Mouse (Mus musculus) liver, adult 2 months (tissue): Measurements from ENCODE around the gene Hist1h2bg. TPM values are rescaled to one million over a fixed set of nuclear protein-coding genes. Genes with fewer than 3 reads are reported as not detected.
A peak's percentile ranks its signal among the peaks of the same experiment; 100 is the strongest.
"Not testable (repeated sequence)": the region's sequence is repeated elsewhere in the genome, so short reads cannot be mapped to it uniquely, and the experiment has no call there.

ENCODE experiments used
- DNase-seq: peaks from one replicate; pipeline ENCODE4 v3.0.0-alpha.2; 2011; ENCODE audit warnings: low read depth, low spot score; ENCODE audit errors: extremely low read depth
- H3K27ac ChIP-seq: fragments of 200-500 bp; replicated peaks from 2 replicates; pipeline ENCODE4 v1.5.1; 2012; ENCODE audit warnings: low read depth, mild to moderate bottlenecking, control low read depth, inconsistent platforms, low read length; ENCODE audit not compliant: insufficient read depth
- H3K27me3 ChIP-seq: fragments of 200-500 bp; 2 replicates; pipeline ENCODE4 v1.6.1; 2012; ENCODE audit warnings: mild to moderate bottlenecking, moderate library complexity, low read length, inconsistent platforms; ENCODE audit not compliant: control insufficient read depth, insufficient read depth
- H3K36me3 ChIP-seq: fragments of 200-500 bp; 2 replicates; pipeline ENCODE4 v1.6.1; 2012; ENCODE audit warnings: low read length, inconsistent platforms; ENCODE audit not compliant: control insufficient read depth, insufficient read depth
- H3K4me1 ChIP-seq: fragments of 200-500 bp; 2 replicates; pipeline ENCODE4 v1.6.1; 2011; ENCODE audit warnings: low read length; ENCODE audit not compliant: control insufficient read depth, insufficient read depth
- H3K4me3 ChIP-seq: fragments of 200-500 bp; 2 replicates; pipeline ENCODE4 v1.5.1; 2011; ENCODE audit warnings: low read depth, mild to moderate bottlenecking, control low read depth, low read length, moderate library complexity; ENCODE audit not compliant: insufficient read depth
- H3K79me2 ChIP-seq: fragments of 200-500 bp; 2 replicates; pipeline ENCODE4 v1.6.1; 2012; ENCODE audit warnings: inconsistent platforms, mild to moderate bottlenecking, low read length, moderate library complexity; ENCODE audit not compliant: control insufficient read depth, insufficient read depth
- H3K9ac ChIP-seq: fragments of 200-500 bp; 2 replicates; pipeline ENCODE4 v1.6.1; 2012; ENCODE audit warnings: low read depth, mild to moderate bottlenecking, control low read depth, inconsistent platforms, low read length
- CTCF ChIP-seq: fragments of 200-500 bp; IDR thresholded peaks from 2 replicates; pipeline ENCODE4 v1.5.1; 2011; ENCODE audit warnings: low read depth, low read length, control low read depth
- POLR2A ChIP-seq: fragments of 200-500 bp; IDR thresholded peaks from 2 replicates; pipeline ENCODE4 v1.6.1; 2011; ENCODE audit warnings: low read length, control low read depth; ENCODE audit not compliant: insufficient read depth; ENCODE audit errors: extremely low read depth
- WGBS: fragments of 180-500 bp; shearing (Covaris S2); methylation state at CpG from one replicate; pipeline ENCODE4 v1.1.7; 2018; 5-methylcytosine and 5-hydroxymethylcytosine counted together
- polyA plus RNA-seq: library from polyadenylated mRNA; depleted of rRNA; stranded (reverse); fragments of >200 nt; gene quantifications from 2 replicates; pipeline ENCODE4 v1.2.3, GENCODE M21; 2012
- total RNA-seq: library from RNA; depleted of rRNA; stranded (reverse); fragments of >200 nt; gene quantifications from 2 replicates; pipeline ENCODE4 v1.2.3, GENCODE M21; 2014

Gene Hist1h2bg
- total and polyA plus RNA-seq, 2 experiments: 4.4 to 37.2 TPM

DNA sequence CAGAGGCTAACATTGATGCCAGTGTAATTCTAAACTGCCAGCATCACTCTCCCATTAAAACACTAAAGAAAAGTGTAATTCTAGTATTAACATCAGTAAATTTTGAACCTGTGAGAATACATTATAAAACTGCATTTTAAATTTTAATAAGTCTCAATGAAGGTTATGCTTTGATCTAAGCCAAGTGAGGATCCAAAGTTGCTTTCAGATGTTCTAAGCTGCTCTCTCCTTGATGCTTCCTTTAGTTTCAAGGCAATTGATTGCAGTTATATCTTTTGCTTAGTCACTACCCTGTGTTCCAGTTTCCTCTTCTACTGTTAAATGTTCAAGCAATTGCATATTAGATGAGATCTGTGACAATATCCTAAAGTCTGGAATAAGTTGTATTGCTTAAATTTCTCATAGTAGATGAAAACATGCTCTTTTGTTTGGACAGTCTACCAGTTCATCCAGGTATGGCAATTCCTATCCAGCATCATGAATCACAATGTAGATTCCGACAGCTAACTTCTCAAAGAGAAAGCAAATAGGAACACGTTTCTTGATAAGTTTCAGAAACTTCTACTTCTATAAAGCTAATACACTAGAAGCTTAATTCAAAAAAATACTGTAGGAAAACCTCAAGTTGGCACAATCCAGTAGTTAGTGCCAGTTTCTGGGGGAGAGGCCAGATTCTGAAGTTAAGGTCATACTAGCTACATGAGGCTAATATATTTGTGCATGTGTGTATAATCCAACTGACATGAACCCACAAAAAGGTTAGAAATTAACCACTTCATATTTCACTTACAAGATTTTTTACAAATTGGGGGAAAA, 1.2 kb downstream of the Hist1h2bg start:
- H3K4me3 ChIP-seq: no peak overlapping the region; the same call in 1 of the 2 replicates
- 47% methylated on average over 2 of the region's 2 CpGs for WGBS

DNA sequence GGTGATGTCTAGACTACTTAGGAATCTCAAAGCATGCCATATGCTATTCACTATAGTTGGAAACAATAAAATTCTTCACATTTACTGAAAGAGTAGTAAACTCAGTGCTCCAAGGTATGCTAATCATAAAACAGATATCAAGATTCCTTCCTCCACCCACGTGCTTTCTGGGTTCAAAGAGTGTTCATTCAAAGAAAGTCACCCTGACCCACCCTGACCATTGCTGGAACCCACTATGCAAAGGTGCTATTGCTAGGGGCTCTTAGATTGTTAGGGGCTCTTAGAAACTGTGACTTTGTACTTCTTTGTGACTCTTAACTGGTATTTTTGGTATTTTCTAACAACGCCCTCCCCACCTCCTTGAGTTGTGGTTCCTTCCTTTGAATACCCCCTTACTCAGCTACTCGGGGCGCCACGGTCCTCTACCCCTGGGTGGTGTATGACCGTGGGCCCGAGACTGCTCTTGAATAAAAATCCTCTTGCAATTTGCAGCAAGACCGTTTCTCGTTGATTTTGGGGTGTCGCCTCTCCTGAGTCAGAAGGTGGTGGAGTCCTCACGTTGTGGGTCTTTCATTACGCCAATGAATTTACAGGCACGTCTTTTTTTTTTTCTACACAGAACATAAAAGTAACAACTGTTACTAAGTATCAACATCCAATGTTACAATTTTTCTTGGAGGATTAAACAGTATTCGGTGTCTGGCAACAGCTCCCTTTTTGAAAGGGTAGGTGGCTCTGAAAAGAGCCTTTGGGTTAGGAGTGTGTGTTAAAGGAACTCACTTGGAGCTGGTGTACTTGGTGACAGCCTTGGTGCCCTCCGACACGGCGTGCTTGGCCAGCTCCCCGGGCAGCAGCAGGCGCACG, 2.1 kb downstream of the Hist1h2bg start:
- not testable (repeated sequence) for H3K36me3 ChIP-seq, DNase-seq, H3K27ac ChIP-seq, H3K79me2 ChIP-seq, H3K27me3 ChIP-seq
- Histone ChIP-seq H3K4me1 (peaks cover 15% of the 10 kb centered on the region; the same call in 1 of the 2 replicates), H3K9ac (peak overlapping the region; percentile 51; the same call in 1 of the 2 replicates), H3K4me3 (peak overlapping the region; percentile 59; the same call in 1 of the 2 replicates)
- WGBS: 24% methylated on average over 20 of the region's 20 CpGs

More for the DNA sequence above, 1.2 kb downstream of the Hist1h2bg start:
- Histone ChIP-seq H3K36me3 (no peaks in the 10 kb centered on the region), H3K27me3 (no peaks in the 10 kb centered on the region), H3K4me1 (peaks cover 15% of the 10 kb centered on the region; the same call in 1 of the 2 replicates), H3K79me2 (no peaks in the 10 kb centered on the region), H3K9ac (no peak overlapping the region), H3K27ac (no peak overlapping the region)
- DNase-seq: no peak
- TF ChIP-seq POLR2A: no peak

DNA sequence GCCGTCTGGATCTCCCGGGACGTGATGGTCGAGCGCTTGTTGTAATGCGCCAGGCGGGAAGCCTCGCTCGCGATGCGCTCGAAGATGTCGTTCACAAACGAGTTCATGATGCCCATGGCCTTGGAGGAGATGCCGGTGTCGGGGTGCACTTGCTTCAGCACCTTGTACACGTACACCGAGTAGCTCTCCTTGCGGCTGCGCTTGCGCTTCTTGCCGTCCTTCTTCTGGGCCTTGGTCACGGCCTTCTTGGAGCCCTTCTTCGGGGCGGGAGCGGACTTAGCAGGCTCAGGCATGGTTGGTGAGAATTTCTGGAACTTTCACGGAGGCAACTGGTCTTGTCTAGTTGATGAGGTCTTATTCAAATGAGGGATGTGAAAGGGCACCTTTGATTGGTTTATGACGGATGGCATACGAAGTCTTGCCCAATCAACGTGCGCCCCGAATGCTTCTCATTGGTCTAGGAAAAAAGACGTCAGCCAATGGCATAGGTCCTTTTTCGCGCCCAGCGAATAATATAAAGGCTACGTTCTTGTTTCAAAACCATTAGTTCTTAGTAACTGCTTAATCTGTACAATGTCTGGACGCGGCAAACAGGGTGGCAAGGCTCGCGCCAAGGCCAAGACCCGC, 2.8 kb downstream of the Hist1h2bg start, which contains the start of the genes Hist1h2bf and Hist1h2ad:
Gene Hist1h2bf, minus strand, starts transcription at position 299 of the 627 bp plus-strand sequence.
Gene Hist1h2ad, plus strand, starts transcription at position 484 of the 627 bp plus-strand sequence.
- not testable (repeated sequence) for H3K79me2 ChIP-seq, H3K36me3 ChIP-seq, H3K27me3 ChIP-seq
- H3K4me3 ChIP-seq: peak within 1 kb of the TSS; percentile 59; the same call in 1 of the 2 replicates
- DNase-seq: peak; percentile 92
- H3K4me1 ChIP-seq: peaks cover 15% of the 10 kb centered on the region; the same call in 1 of the 2 replicates
- H3K27ac ChIP-seq: peak within 1 kb of the TSS; percentile 41
- WGBS: 4% methylated on average over 42 of the region's 42 CpGs
- peak within 1 kb of the TSS; percentile 55; the same call in 1 of the 2 replicates for H3K9ac ChIP-seq

DNA sequence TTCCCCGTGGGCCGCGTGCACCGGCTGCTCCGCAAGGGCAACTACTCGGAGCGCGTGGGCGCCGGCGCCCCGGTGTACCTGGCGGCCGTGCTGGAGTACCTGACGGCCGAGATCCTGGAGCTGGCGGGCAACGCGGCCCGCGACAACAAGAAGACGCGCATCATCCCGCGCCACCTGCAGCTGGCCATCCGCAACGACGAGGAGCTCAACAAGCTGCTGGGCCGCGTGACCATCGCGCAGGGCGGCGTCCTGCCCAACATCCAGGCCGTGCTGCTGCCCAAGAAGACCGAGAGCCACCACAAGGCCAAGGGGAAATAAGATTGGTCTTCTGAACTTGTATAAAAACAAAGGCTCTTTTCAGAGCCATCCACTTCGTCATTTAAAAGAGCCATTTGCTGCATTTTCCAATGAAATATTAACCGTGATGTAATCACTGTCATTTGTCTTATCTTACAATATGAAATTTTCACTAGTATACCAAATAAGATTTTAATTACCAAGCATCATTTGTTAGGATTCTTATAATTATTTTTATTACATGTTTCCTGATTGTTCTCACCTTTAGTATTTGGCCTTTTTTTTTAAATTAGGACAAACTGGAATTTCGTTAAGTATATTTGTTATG, 3.5 kb downstream of the Hist1h2bg start:
- H3K27me3 ChIP-seq, H3K36me3 ChIP-seq, H3K79me2 ChIP-seq, H3K9ac ChIP-seq, H3K27ac ChIP-seq, DNase-seq: not testable (repeated sequence)
- Histone ChIP-seq H3K4me3 (0 out of 2 replicates have a peak overlapping the region, but pooled peaks have one; percentile 29), H3K4me1 (peaks cover 15% of the 10 kb centered on the region; the same call in 1 of the 2 replicates)
- WGBS: 7% methylated on average over 13 of the region's 39 CpGs

- H3K9ac ChIP-seq: peak within 1 kb of the TSS; percentile 71
- TF ChIP-seq CTCF: no peak
- no peak for TF ChIP-seq POLR2A
- no peaks in the 10 kb centered on the region for H3K79me2 ChIP-seq
- H3K4me1 ChIP-seq: peaks cover 15% of the 10 kb centered on the region; the same call in 1 of the 2 replicates
- no peaks in the 10 kb centered on the region for H3K36me3 ChIP-seq
- DNase-seq: peak; percentile 69
- 3% methylated on average over 18 of the region's 18 CpGs for WGBS
- no peaks in the 10 kb centered on the region for H3K27me3 ChIP-seq
- H3K4me3 ChIP-seq: peak within 1 kb of the TSS; percentile 50
- H3K27ac ChIP-seq: no peak within 1 kb of the TSS; the same call in 1 of the 2 replicates
These were observed 4.2 kb downstream of the Hist1h2bg start, which contains the start of gene Hist1h3d for GRCm38 (mm10) chr13:23575271-23575851. Hist1h3d (plus strand) TSS chr13:23575763.

DNA sequence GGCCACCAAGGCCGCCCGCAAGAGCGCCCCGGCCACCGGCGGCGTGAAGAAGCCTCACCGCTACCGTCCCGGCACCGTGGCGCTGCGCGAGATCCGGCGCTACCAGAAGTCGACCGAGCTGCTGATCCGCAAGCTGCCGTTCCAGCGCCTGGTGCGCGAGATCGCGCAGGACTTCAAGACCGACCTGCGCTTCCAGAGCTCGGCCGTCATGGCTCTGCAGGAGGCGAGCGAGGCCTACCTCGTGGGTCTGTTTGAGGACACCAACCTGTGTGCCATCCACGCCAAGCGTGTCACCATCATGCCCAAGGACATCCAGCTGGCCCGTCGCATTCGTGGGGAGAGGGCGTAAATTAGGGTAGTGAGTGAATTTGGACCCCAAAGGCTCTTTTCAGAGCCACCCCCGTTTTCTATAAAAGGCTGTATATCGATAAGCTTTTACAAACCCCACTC, 4.7 kb downstream of the Hist1h2bg start:
- peak overlapping the region; percentile 71 for H3K9ac ChIP-seq
- peak overlapping the region; percentile 50 for H3K4me3 ChIP-seq
- H3K27me3 ChIP-seq, DNase-seq, H3K79me2 ChIP-seq, H3K27ac ChIP-seq, H3K36me3 ChIP-seq: not testable (repeated sequence)
- H3K4me1 ChIP-seq: peaks cover 15% of the 10 kb centered on the region; the same call in 1 of the 2 replicates
- 7% methylated on average over 13 of the region's 40 CpGs for WGBS
